Mouse (Mus musculus): ENCODE measurements around the gene Mcm3.
"Not testable (repeated sequence)": the region's sequence is repeated elsewhere in the genome, so short reads cannot be mapped to it uniquely, and the experiment has no call there.

The Mcm3 gene

DNA sequence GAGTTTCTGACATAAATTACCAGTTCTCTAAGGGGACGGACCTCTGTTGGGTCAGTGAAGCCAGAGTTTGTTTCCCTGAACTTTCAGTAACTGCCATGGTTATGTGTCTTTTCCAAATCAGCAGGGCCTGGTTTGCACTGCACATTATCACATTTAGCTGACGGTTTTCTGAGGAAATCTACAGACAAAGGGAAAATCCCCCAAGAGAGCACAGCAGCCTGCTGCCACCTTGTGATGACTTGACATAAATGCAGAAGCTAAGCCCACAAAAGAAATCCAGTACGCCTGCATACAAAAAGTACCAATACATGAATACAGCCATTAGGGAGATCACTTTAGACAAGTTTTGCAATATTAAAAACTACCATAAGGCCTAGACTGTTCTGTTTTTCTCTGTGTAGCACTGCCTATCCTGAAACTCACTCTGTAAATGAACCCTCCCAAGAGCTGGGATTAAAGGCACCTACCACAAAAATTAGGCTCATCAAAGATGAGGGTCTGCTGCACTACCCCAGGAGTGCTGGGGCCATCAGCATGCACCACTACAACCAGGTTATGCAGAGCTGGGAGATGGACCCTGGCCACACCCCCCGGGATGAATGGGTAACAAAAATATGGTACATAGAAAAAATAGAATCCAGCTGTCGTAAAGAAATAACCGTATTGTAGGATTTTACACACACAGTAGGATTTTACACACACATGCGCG lies 18.3 kb downstream of the Mcm3 start:
- DNase-seq, result peak; percentile 9 to 10

DNA sequence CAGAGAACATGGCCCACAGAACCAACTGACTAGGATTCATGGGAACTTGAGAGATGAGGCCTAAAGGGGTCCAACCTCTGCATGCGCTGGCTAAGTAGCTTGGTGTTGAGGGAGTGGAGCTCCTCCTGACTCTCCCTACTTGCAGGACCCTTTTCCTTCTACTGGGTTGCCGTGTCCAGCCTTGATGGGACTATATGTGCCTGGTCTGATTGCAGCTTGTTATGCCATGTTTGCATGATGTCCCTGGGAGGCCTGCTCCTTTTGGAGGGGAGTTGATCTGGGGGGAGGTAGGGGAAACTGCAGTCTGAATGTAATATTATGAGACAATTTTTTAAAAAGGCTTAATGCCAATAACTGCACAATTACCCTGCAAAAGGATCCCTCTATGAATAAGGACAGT lies 18.8 kb downstream of the Mcm3 start:
- no peak for DNase-seq

DNA sequence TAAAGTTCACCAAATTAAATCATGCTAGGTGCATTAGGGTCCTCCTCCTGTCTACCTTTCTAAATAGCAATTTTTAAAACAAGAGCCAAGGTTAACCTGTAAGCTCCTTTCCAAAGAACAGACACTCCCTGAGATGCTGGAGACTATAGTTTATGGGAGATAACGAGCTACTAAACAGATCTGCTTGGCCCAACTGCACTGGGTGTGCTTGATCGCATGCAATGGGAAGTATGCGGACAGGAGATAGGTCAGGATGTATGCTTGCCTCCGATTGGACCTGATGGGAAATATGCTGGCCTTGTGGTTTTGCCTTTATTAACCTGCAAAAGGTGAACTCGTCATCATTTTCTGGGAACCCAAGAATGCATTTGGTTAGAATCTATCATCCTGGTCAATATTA lies 24.9 kb downstream of the Mcm3 start:
- DNase-seq, result no peak

DNA sequence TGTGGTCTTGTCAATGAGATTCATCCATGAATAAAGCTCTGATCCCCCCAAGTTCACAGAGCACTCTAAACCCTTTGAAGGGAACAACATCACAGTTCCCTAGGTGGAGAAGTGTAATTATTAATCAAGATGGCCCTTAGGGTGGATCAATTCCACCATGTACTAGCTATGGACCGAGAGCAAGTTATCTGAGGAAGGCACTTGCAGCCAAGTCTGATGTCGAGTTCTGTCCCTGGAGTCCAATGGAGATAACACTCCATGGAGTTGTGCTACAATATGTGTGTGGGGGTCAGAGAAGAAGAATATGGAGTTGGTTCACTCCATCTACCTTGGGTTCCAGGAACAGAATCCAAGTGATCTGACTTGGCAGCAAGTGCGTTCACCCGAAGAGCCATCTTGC lies 25.4 kb downstream of the Mcm3 start:
- no peak for DNase-seq

DNA sequence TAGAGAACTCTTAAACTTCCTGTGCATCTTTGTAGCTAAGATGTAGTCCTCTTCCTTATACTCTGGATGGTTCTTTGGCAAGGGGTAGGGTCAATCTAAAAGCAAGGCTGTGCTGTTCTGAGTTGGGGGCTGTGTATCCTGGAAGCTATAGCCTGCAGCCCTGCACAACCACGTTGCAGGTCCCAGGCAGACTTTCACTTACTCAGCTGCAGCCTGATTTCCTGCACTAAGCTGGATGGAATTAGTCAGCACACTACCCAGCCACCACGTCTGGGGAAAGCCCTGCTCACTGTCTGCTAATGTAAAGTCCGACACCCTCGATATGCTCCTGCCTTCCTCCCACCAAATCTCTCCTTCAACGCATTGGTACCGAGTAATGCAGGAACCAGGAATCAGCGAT lies 28.7 kb downstream of the Mcm3 start:
- DNase-seq, result no peak

DNA sequence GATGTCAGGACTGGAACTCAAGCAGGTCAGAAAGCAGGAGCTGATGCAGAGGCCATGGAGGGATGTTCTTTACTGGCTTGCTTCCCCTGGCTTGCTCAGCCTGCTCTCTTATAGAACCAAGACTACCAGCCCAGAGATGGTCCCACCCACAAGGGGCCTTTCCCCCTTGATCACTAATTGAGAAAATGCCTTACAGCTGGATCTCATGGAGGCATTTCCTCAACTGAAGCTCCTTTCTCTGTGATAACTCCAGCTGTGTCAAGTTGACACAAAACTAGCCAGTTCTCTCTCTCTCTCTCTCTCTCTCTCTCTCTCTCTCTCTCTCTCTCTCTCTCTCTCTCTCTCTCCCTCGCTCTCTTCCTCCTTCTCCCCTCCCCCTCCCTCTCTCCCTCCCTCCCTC lies 29.6 kb downstream of the Mcm3 start, which contains the start of gene Il17f:
TSS of gene Il17f (minus strand) at position 101 of the 400 bp plus-strand sequence.
- not testable (repeated sequence) for DNase-seq

DNA sequence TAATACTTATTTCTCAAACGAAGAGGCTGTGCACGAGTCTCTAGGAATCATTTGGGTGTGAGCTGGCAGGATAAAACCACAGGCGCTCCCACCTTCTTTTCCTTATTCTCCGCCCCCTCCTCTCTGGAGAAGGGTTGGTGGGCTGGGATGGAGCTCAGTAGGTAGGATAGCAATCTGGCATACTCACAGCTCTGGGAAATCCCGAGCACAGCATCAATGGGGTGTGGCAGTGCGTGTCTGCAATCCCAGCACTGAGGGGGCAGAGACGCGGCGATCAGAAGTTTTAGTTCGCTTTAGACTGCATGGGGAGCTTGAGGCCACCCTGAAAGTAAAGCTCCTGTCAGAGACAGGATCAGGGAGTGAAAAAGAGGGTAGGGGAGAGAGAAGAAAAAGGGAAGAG lies 31.7 kb downstream of the Mcm3 start:
- DNase-seq, result no peak

DNA sequence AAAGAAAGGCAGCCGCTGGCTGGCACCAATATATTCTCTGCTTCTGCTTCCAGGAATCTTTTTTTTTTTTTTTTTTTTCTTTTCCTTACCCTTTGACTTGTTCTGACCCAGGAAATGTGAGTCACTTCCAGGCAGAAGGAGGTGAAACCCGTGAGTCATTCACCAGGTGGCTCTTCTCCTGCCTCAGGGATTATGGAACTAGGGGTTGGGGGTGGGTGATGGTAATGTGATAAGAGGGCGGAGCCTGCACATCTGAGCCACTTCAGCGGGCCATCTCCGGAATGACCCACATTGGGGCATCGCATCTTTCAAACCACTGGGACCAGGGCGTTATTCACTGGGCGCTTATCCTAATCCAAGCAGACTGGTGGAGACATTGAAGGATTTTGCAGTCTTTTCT lies 33.1 kb downstream of the Mcm3 start:
- DNase-seq, result no peak

DNA sequence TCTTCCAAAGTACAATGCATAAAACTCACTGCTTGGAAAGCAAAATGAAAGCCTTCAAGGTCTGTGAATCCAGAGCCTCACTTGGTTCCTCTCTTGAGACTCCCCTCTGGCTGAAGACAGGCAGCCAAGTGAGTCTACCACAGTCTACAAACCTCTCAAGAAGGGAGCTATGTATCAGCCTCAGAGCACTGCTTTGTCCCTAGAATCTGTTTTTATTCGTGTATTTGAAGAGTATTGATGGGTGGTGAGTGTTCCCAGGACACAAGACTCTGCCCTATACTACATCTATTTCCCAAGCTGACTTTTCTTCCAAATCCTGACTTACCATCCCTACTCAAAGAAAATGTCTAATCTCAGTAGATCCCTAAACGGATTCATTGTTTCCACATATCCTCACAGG lies 41.7 kb downstream of the Mcm3 start:
- no peak for DNase-seq

DNA sequence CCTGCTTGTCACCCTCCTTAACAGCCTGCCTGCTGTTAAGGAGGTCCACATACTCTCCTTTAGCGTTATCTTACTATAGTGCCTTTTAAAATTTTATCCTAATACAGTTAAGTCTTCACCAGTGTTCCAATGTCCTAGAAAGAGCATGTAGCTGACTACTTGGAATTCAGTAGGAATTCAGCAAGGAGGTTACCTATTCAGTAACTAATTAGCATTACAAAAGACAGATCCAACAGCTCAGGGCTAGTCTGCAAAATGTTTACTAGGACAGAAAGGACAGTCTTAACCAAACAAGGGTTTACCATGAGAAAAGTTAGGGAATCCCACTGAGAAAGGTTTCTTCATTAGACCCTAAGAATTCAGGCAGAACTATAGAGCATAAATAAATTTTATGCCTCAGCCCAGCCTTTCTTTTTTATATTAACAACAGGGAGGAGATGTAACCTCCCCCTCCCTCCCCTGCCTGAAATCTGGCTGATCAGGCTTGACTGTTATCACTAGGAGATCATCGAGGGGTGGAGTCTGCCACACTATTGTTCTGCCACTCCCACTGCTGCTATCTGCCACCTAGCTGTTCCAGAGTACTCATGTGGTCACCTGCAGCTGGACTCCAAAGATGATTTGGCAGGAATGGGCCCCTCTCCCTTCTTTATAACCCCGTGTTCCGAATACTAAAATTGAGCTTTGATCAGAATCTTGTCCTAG lies 45.9 kb downstream of the Mcm3 start:
- not testable (repeated sequence) for DNase-seq

DNA sequence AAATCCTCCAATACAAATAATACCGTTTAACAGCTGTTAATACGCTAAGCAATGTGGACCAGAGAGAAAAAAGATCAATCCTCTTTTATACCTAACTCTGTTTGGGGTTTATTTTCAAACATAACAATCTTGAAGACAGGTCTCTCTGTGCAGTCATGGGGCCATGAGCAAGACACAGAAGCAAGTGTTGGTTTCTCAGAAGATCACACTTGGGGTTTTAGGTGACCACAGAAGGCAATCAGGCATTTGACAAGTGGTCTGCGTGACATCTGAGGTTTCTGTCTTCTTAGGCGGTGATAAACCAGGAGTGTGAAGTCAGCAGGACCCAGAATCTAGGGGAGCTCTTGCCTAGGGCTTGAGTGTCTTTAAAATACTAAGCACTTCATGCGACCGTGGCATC lies 53.6 kb downstream of the Mcm3 start:
- DNase-seq, result no peak

DNA sequence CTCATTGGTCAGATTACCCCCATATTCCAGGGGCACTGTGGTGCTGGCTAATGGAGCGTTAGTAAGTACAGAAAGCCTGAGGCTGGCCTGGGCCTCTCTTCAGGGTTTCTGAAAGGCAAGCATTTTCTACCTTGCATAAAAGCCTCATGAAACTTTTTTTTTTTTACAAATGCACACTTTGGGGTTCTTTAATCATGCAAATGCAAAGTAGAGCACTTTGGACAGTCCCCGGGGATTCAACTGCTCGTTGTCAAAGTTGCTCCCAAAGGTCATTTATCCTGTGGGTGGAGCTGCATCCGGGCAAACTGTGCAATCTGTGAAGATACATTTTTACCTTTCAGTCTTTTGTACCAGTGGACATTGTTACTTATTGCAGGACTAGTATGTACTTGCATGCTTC lies 58.7 kb downstream of the Mcm3 start:
- DNase-seq, result no peak

DNA sequence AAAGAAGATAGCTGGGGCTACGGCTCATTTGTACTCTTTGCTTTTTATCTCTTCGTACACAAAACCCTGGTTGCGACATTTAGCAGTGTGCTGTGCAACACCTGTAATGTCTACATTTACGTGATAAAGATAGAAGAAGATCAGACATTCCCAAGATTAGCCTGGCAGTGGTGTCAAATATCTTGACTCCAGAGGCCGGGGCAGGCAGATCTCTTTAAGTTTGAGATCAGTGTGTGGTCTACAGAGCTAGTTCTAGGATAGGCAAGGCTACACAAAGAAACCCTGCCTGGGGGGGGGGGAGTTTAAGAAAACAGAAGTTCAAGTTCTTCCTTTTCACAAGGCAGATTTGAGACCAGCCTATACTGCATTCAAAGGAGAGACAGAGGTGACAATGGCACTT lies 59.8 kb downstream of the Mcm3 start:
- no peak for DNase-seq

DNA sequence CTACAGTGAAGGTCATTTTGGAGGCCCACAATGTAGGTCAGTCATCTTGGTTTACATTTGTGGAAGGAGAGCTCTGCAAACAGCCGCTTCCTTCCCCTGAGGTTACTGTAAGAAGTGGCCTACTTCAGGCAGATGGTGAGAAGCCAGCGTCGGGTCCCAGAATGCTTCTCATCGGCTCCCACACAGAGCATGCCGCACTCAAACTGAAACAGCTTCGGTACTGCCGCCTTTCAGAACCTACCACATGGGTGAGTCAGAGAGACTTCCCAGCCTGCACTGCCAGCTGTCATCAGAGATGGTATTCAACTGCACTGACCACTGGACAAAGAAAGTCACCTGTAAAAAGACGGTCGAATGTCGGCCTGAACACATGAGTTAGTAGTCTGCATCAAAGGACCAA lies 60.3 kb downstream of the Mcm3 start:
- peak; percentile 2 to 3 for DNase-seq

DNA sequence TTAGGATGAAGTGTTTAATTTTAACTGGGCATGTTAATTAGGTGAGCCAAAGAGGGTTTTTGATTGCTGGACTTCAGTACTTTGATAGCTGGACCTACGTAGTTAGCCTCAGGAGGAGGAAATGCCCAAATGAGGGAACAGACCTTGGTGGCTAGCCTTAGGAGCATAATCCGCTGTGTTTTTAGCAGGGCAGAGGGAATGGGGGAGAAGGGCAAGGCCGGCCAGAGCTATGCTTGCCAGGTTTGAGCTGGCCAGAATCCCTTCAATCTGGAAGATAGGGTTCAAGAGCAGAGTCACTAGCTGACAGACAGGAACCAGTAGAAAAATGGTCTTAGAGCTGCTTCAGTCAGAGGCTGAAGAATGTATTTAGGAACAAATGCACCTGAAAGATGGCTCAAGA lies 62.5 kb downstream of the Mcm3 start:
- DNase-seq, result no peak

DNA sequence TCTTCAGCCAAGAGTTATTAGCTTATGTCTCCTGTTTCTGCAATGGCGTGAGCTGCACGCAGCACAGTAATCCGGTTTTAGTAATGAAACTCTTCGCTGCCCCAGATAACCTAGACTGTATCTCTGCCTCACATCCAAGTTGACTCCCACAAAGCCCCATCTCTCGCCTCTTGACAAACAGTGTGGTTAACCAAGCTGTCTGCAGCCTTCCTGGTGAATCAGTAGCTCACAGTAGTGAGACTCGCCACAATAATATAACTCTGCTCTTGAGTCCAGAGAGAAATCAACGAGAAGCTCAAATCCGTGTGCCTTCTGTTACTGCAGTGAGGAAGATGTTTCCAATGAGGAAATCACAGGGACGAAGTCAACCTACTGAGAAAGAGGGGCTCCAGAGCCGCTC lies 65.7 kb downstream of the Mcm3 start:
- no peak for DNase-seq
